Mouse (Mus musculus) myocyte (in vitro differentiated cells): ENCODE results near the gene Mst1r.

Source experiments
- E2F4 ChIP-seq: IDR thresholded peaks from one replicate; pipeline ENCODE4 v1.6.1; 2011; ENCODE audit warnings: mild to moderate bottlenecking, control low read depth, moderate library complexity; ENCODE audit not compliant: insufficient read depth
- POLR2A ChIP-seq: IDR thresholded peaks from one replicate; pipeline ENCODE4 v1.6.1; 2011; ENCODE audit warnings: low read depth, mild to moderate bottlenecking, control low read depth, moderate library complexity; ENCODE audit not compliant: insufficient read length
- TCF12 ChIP-seq: IDR thresholded peaks from one replicate; pipeline ENCODE4 v1.6.1; 2011; ENCODE audit warnings: mild to moderate bottlenecking, control low read depth; ENCODE audit not compliant: poor library complexity, insufficient read depth, severe bottlenecking
- USF1 ChIP-seq: IDR thresholded peaks from one replicate; pipeline ENCODE4 v1.6.1; 2011; ENCODE audit warnings: low read depth, mild to moderate bottlenecking, control low read depth, moderate library complexity

DNA sequence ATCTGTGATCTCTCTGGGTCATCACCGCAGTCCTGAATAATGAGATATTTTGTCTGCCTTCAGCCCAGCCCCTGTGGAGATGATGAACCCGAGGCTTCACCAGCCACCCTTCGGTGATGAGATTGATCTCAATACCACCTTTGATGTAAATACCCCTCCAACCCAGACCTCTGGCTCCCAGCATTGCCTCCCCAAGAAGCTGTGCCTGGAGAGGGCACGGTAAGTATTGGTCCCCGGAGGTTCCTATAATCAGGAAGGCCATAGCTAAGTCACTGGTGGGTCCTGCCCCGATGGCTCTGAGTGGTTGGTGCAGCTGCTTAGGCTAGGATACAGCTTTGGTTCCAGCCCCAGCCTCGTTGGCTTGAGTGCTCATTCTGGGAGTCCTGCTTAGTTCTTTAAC is 61.9 kb downstream of the Mst1r start:
- no peak for TF ChIP-seq TCF12
- no peak for TF ChIP-seq USF1
- no peak for TF ChIP-seq POLR2A
- no peak for TF ChIP-seq E2F4
